Mouse (Mus musculus) neural tube, embryonic 15.5 days (tissue): ENCODE measurements around the gene Aldh6a1. TPM values are rescaled to one million over a fixed set of nuclear protein-coding genes. Genes with fewer than 3 reads are reported as not detected.

ENCODE experiments used
- ATAC-seq: fragments of 200-750 bp; cut with Nextera tagmentation; 2 replicates; pipeline ENCODE4 v1.8.0; 2017; ENCODE audit warnings: mild to moderate bottlenecking, moderate TSS enrichment, moderate library complexity; ENCODE audit not compliant: low FRiP score
- H3K27ac ChIP-seq: fragments of 300-500 bp; sonication (generic); replicated peaks from 2 replicates; pipeline ENCODE4 v1.5.1; 2015; ENCODE audit warnings: mild to moderate bottlenecking, inconsistent platforms
- H3K27me3 ChIP-seq: fragments of 300-500 bp; sonication (generic); replicated peaks from 2 replicates; pipeline ENCODE4 v1.6.1; 2015; ENCODE audit warnings: inconsistent platforms
- H3K36me3 ChIP-seq: fragments of 300-500 bp; sonication (generic); 2 replicates; pipeline ENCODE4 v1.6.1; 2015; ENCODE audit warnings: inconsistent platforms
- H3K4me1 ChIP-seq: fragments of 300-500 bp; sonication (generic); 2 replicates; pipeline ENCODE4 v1.6.1; 2015; ENCODE audit warnings: inconsistent platforms
- H3K4me2 ChIP-seq: fragments of 300-500 bp; sonication (generic); 2 replicates; pipeline ENCODE4 v1.6.1; 2015; ENCODE audit warnings: inconsistent platforms, mild to moderate bottlenecking, moderate library complexity
- H3K4me3 ChIP-seq: fragments of 300-500 bp; sonication (generic); replicated peaks from 2 replicates; pipeline ENCODE4 v1.5.1; 2015; ENCODE audit warnings: mild to moderate bottlenecking, inconsistent platforms
- H3K9ac ChIP-seq: fragments of 300-500 bp; sonication (generic); replicated peaks from 2 replicates; pipeline ENCODE4 v1.6.1; 2015; ENCODE audit warnings: mild to moderate bottlenecking, inconsistent platforms
- H3K9me3 ChIP-seq: fragments of 300-500 bp; sonication (generic); replicated peaks from 2 replicates; pipeline ENCODE4 v1.6.1; 2016; ENCODE audit warnings: inconsistent platforms
- WGBS: fragments of 180-500 bp; shearing (Covaris S2); methylation state at CpG from one replicate; pipeline ENCODE4 v1.1.7; 2015; ENCODE audit warnings: mixed read lengths; 5-methylcytosine and 5-hydroxymethylcytosine counted together
- polyA plus RNA-seq: library from polyadenylated mRNA; unstranded; fragments of >200 nt; fragmentation: Nextera tagmentation; extraction: Ambion mirVana; gene quantifications from 2 replicates; pipeline ENCODE4 v1.2.1, GENCODE M21; 2015

Aldh6a1 gene
- 31.7 and 34.7 TPM in 2 replicates for polyA plus RNA-seq

DNA sequence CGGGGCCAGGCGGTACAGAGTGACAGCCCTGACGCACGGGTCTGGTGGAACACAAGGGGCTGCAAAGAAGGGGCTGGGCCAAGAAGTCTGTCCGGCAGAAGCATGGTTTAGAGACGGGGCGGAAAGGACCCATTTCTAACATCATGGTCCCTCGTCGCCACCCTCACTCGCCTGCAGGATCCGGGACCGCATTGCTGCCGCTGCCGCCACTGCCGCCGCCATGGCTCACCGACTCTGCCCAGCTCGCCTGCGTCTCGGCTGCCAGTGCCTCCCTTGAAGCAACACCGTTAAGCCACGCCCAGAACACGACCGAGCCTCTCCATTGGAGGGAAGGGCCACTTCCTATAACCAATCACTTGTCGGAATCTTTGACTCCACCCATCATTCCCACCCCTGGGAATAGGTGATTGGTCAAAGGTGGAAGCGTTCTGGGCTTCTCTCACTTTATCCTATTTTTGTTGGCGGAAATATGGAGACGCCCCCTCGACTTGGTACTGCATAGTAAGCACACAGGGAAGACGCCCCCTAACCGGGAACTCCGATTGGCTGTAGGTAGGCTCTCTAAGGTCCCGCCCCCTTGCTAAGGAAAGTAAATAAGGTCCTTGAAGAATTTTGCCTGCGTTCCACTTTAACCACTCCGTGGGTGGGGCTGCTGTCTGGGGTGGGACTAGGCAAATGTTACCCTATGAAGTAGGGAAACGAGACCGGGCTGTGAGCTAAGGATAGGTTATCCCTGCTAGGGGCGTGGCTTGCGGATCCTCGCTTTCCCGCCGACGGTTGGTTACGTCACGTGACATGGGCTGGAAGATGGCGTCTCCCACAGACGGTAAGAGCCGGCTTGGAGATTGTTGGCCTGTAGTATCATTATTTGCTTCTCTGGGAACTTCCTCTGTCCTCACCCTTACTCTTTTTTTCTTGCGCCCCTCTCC, at the start of gene Aldh6a1, which contains the start of gene Lin52:
TSS of gene Aldh6a1 (minus strand) at position 287 of the 929 bp plus-strand sequence.
TSS of gene Lin52 (plus strand) at position 705 of the 929 bp plus-strand sequence.
- Histone ChIP-seq H3K27me3 (no peaks in the 10 kb centered on the region; the same call in 1 of the 2 replicates), H3K36me3 (no peaks in the 10 kb centered on the region), H3K9me3 (no peaks in the 10 kb centered on the region), H3K4me3 (peak within 1 kb of the TSS; percentile 72), H3K27ac (peak within 1 kb of the TSS; percentile 86), H3K4me2 (peak within 1 kb of the TSS; percentile 98), H3K9ac (peak within 1 kb of the TSS; percentile 59), H3K4me1 (peaks cover 19% of the 10 kb centered on the region)
- WGBS = under 1% methylated on average over 49 of the region's 49 CpGs
- ATAC-seq = peak; percentile 98

- WGBS = 98% methylated on average over 1 of the region's 1 CpGs
- H3K4me1 ChIP-seq = peaks cover 13% of the 10 kb centered on the region
- no peaks in the 10 kb centered on the region for H3K27me3 ChIP-seq
- H3K9me3 ChIP-seq = no peaks in the 10 kb centered on the region
- ATAC-seq = no peak
- H3K9ac ChIP-seq = no peak overlapping the region
- H3K4me3 ChIP-seq = no peak overlapping the region
- no peak overlapping the region for H3K27ac ChIP-seq
- no peak overlapping the region for H3K4me2 ChIP-seq
- H3K36me3 ChIP-seq = no peaks in the 10 kb centered on the region
Observed at GRCm38 (mm10) chr12:84496795-84497194, 46.0 kb upstream of the Aldh6a1 start.

- H3K4me2 ChIP-seq = peak overlapping the region; percentile 20
- no peaks in the 10 kb centered on the region for H3K9me3 ChIP-seq
- no peak overlapping the region for H3K4me3 ChIP-seq
- WGBS = 7% methylated on average over 8 of the region's 8 CpGs
- ATAC-seq = peak; percentile 65
- H3K27me3 ChIP-seq = peaks cover 7% of the 10 kb centered on the region; the same call in 1 of the 2 replicates
- no peaks in the 10 kb centered on the region for H3K36me3 ChIP-seq
- no peak overlapping the region for H3K9ac ChIP-seq
- peaks cover 11% of the 10 kb centered on the region for H3K4me1 ChIP-seq
- H3K27ac ChIP-seq = 0 out of 2 replicates have a peak overlapping the region, but pooled peaks have one; percentile 18
Observed at GRCm38 (mm10) chr12:84487324-84488056, 36.7 kb upstream of the Aldh6a1 start.

DNA sequence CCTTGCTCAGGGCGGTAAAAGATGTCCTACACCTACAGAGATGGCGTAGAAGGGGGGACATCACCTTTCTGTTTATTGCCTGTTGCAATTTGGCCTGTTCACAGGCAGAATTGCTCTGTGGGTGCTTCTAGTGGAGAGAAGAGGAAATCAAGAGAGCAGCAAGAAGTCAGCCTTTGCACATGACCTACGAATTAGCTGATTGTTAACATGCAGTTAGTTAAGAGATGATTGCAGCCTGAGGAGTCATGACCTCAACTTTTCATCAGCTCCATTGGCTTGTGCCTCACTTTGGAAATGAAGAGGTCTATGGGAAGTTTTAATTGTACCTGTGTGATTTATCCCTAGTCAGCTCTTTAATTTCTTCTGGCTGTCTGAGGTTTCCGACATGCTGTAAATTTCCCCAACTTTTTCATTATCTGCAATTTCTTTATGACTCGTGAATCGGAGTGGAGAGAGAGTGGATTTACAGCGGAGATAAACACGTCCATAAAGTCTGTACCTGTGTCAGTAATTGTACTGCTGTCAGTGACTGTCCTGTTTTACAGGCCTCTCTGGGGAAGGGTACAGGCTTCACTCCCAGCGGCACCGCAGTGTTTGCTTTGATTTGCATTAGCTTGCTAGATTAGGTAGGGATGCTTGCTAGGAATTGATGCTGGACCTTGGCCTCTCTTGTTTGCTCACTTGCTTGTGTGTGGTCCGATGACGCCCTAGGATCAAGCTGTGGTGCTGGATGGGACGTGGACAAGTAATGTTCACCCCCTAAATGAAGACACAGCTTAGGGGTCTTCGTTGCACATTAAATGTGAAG, 32.2 kb upstream of the Aldh6a1 start:
- 67% methylated on average over 14 of the region's 14 CpGs for WGBS
- Histone ChIP-seq H3K4me1 (peaks cover 9% of the 10 kb centered on the region), H3K27me3 (no peaks in the 10 kb centered on the region; the same call in 1 of the 2 replicates), H3K4me2 (no peak overlapping the region), H3K36me3 (no peaks in the 10 kb centered on the region), H3K9me3 (no peaks in the 10 kb centered on the region), H3K4me3 (no peak overlapping the region), H3K27ac (no peak overlapping the region), H3K9ac (no peak overlapping the region)
- ATAC-seq = peak; percentile 47; the same call in 1 of the 2 replicates

DNA sequence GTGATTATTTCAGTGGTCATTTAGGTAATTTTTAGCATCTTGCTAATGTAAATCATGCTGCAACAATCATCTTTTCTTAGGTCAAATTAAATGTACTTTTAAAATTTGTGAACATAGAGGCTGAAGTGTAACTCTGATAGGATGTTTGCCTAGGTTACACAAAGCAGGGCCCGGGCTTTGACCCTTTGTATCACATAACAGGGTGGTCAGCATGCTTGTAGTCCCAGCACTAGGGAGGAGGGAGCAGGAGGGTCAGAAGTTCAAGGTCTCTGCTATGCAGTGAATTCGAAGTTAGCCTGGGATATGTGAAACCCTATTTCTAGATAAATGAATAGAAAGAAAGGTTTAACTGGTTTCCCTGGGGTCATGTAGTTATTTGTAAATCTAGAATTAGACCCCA, 30.4 kb upstream of the Aldh6a1 start:
- Histone ChIP-seq H3K36me3 (no peaks in the 10 kb centered on the region), H3K4me3 (no peak overlapping the region)

GRCm38 (mm10) chr12:84478937-84479336, 28.1 kb upstream of the Aldh6a1 start:
- Histone ChIP-seq H3K4me2 (no peak overlapping the region), H3K4me3 (no peak overlapping the region), H3K9me3 (no peaks in the 10 kb centered on the region), H3K4me1 (no peaks in the 10 kb centered on the region), H3K27me3 (no peaks in the 10 kb centered on the region; the same call in 1 of the 2 replicates), H3K27ac (no peak overlapping the region), H3K9ac (no peak overlapping the region), H3K36me3 (no peaks in the 10 kb centered on the region)
- 94% methylated on average over 7 of the region's 7 CpGs for WGBS
- ATAC-seq = no peak

More for the DNA sequence above, 30.4 kb upstream of the Aldh6a1 start:
- Histone ChIP-seq H3K27ac (no peak overlapping the region), H3K27me3 (no peaks in the 10 kb centered on the region; the same call in 1 of the 2 replicates), H3K9ac (no peak overlapping the region), H3K4me2 (no peak overlapping the region), H3K9me3 (no peaks in the 10 kb centered on the region), H3K4me1 (no peaks in the 10 kb centered on the region)
- ATAC-seq = no peak
- WGBS = 69% methylated on average over 2 of the region's 2 CpGs

DNA sequence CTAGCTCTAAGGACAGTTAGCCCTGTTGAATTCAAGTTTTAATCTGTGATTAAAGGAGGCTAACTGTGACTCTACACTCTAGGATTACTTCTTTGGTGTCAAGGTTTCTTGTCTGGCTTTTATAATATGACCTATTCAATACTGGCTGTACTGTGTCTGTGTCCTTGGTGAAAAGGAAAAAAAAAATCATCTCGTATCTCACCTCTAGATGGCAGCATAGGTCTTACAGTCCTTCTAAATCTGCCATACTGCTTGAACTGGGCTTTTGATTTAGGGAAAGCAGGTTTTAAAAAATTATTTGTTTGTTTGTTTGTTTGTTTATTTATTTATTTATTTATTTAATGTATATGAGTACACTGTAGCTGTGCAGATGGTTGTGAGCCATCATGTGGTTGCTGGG, 17.9 kb upstream of the Aldh6a1 start:
- Histone ChIP-seq H3K4me2 (no peak overlapping the region), H3K9me3 (no peaks in the 10 kb centered on the region), H3K9ac (no peak overlapping the region), H3K4me3 (no peak overlapping the region), H3K36me3 (peaks cover 21% of the 10 kb centered on the region), H3K4me1 (no peaks in the 10 kb centered on the region), H3K27me3 (no peaks in the 10 kb centered on the region), H3K27ac (no peak overlapping the region)
- 2% methylated on average over 1 of the region's 1 CpGs for WGBS
- ATAC-seq = no peak

GRCm38 (mm10) chr12:84462856-84463255, 12.1 kb upstream of the Aldh6a1 start:
- Histone ChIP-seq H3K27ac (no peak overlapping the region), H3K4me2 (no peak overlapping the region), H3K9ac (no peak overlapping the region), H3K4me1 (no peaks in the 10 kb centered on the region), H3K9me3 (no peaks in the 10 kb centered on the region), H3K27me3 (no peaks in the 10 kb centered on the region), H3K36me3 (peaks cover 41% of the 10 kb centered on the region), H3K4me3 (no peak overlapping the region)
- WGBS = 77% methylated on average over 3 of the region's 3 CpGs
- no peak for ATAC-seq

DNA sequence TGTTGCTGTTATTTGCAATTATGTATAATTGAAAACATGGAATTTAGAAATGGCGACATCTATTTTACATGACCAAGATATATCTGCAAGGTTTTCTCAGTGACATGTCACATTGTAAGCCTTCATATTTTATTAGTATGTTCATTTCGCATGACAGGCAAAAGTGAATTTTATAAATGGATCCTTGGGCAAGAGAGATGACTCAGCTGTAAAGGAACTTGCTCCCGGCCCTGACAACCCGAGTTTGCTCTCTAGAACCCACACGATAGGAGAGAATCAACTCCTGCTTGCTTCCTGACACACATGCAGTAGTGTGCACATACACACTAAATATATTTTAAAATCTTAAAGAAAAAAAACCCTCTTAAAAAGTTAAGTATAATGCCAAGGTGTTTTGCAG, 10.6 kb upstream of the Aldh6a1 start:
- H3K27ac ChIP-seq = no peak overlapping the region
- H3K27me3 ChIP-seq = no peaks in the 10 kb centered on the region
- 94% methylated on average over 5 of the region's 5 CpGs for WGBS
- no peaks in the 10 kb centered on the region for H3K4me1 ChIP-seq
- H3K4me3 ChIP-seq = no peak overlapping the region
- H3K9ac ChIP-seq = no peak overlapping the region
- no peak for ATAC-seq
- no peak overlapping the region for H3K4me2 ChIP-seq
- peaks cover 48% of the 10 kb centered on the region for H3K36me3 ChIP-seq
- no peaks in the 10 kb centered on the region for H3K9me3 ChIP-seq

DNA sequence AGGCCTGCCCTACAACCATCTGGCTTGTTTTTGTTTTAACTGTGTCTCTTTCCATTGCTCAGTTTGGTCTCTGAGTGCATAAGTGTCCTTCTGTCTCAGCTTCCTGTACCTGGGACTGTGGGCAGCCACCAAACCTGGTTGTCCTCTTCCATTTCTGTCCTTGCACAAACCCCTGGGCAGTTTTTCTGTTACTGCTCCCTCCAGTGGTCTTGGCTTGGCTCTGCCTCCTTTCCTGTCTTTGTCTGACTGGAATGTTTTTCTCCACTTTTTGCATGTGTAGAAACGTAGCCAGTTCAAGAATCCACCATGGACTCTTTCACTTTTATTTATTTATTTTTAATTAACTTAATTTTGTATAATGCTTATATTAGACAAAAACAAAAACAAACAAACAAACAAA, 9.0 kb upstream of the Aldh6a1 start:
- Histone ChIP-seq H3K36me3 (peaks cover 47% of the 10 kb centered on the region), H3K9me3 (no peaks in the 10 kb centered on the region), H3K4me1 (no peaks in the 10 kb centered on the region), H3K4me3 (no peak overlapping the region), H3K27ac (no peak overlapping the region), H3K9ac (no peak overlapping the region), H3K27me3 (no peaks in the 10 kb centered on the region), H3K4me2 (no peak overlapping the region)
- WGBS = 71% methylated on average over 1 of the region's 1 CpGs
- ATAC-seq = no peak

DNA sequence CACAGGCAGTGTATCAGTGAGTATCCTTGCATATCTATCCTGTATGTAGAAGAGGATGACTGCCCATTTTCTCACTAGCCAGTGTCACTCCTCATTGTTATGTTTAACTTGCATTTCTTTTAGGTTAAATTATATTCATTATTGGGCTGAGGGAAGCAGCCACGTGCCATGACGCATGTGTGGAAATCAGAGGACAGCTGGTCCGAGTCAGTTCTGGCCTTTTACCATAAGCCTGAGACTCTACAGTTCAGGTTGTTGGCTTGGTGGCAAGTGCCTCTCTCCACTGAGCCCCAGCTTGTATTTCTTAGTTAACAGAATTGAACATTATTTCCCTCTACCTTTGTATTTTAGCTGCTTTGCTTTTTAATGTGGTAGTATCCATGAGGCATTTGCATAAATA, 6.1 kb upstream of the Aldh6a1 start:
- Histone ChIP-seq H3K27ac (no peak overlapping the region), H3K36me3 (peaks cover 31% of the 10 kb centered on the region), H3K4me1 (peaks cover 10% of the 10 kb centered on the region), H3K27me3 (no peaks in the 10 kb centered on the region), H3K4me2 (no peak overlapping the region), H3K4me3 (no peak overlapping the region), H3K9ac (no peak overlapping the region), H3K9me3 (no peaks in the 10 kb centered on the region)
- no peak for ATAC-seq
- WGBS = 96% methylated on average over 3 of the region's 3 CpGs
